Mouse (Mus musculus): ENCODE measurements around the gene Eml4. TPM values are rescaled to one million over a fixed set of nuclear protein-coding genes. Genes with fewer than 3 reads are reported as not detected.

Gene Eml4
- polyA plus RNA-seq, 1 experiment from 2014 or later = 40.6 TPM

- 96% methylated on average over 3 of the region's 3 CpGs for WGBS
- no peak overlapping the region for H3K4me3 ChIP-seq
- peaks cover 18% of the 10 kb centered on the region for H3K4me1 ChIP-seq
- DNase-seq (ENCODE audit: extremely low spot score, low spot score) = no peak
- H3K36me3 ChIP-seq (replicated peaks) = peaks cover 8% of the 10 kb centered on the region; the same call in 1 of the 2 replicates
- no peak overlapping the region for H3K27ac ChIP-seq
- H3K27me3 ChIP-seq (ENCODE audit: poor library complexity, severe bottlenecking) = no peaks in the 10 kb centered on the region
- H3K9me3 ChIP-seq = no peaks in the 10 kb centered on the region
Measured at GRCm38 (mm10) chr17:83375848-83376247, 25.1 kb downstream of the Eml4 start.

- no peaks in the 10 kb centered on the region for H3K27me3 ChIP-seq (ENCODE audit: poor library complexity, severe bottlenecking)
- 92% methylated on average over 4 of the region's 4 CpGs for WGBS
- peaks cover 16% of the 10 kb centered on the region for H3K4me1 ChIP-seq
- peaks cover 4% of the 10 kb centered on the region; the same call in 1 of the 2 replicates for H3K36me3 ChIP-seq (replicated peaks)
- no peak overlapping the region for H3K4me3 ChIP-seq
- DNase-seq (ENCODE audit: extremely low spot score, low spot score) = no peak
- H3K9me3 ChIP-seq = no peaks in the 10 kb centered on the region
- H3K27ac ChIP-seq = no peak overlapping the region
Measured at GRCm38 (mm10) chr17:83376801-83377200, 26.1 kb downstream of the Eml4 start.

- peaks cover 4% of the 10 kb centered on the region; the same call in 1 of the 2 replicates for H3K36me3 ChIP-seq (replicated peaks)
- no peaks in the 10 kb centered on the region for H3K9me3 ChIP-seq
- no peaks in the 10 kb centered on the region for H3K27me3 ChIP-seq (ENCODE audit: poor library complexity, severe bottlenecking)
- H3K27ac ChIP-seq = no peak overlapping the region
- DNase-seq (ENCODE audit: extremely low spot score, low spot score) = no peak
- peaks cover 16% of the 10 kb centered on the region for H3K4me1 ChIP-seq
- no peak overlapping the region for H3K4me3 ChIP-seq
- WGBS = 71% methylated on average over 10 of the region's 10 CpGs
Measured at GRCm38 (mm10) chr17:83377755-83378443, 27.2 kb downstream of the Eml4 start.

- no peak overlapping the region for H3K27ac ChIP-seq
- H3K36me3 ChIP-seq (replicated peaks) = peaks cover 2% of the 10 kb centered on the region; the same call in 1 of the 2 replicates
- 74% methylated on average over 4 of the region's 4 CpGs for WGBS
- peaks cover 16% of the 10 kb centered on the region for H3K4me1 ChIP-seq
- H3K27me3 ChIP-seq (ENCODE audit: poor library complexity, severe bottlenecking) = no peaks in the 10 kb centered on the region
- no peaks in the 10 kb centered on the region for H3K9me3 ChIP-seq
- H3K4me3 ChIP-seq = no peak overlapping the region
- DNase-seq (ENCODE audit: extremely low spot score, low spot score) = no peak
Measured at GRCm38 (mm10) chr17:83378444-83378762, 27.7 kb downstream of the Eml4 start.

GRCm38 (mm10) chr17:83379366-83379765, 28.6 kb downstream of the Eml4 start:
- H3K27me3 ChIP-seq (ENCODE audit: poor library complexity, severe bottlenecking) = no peaks in the 10 kb centered on the region
- H3K4me1 ChIP-seq = peaks cover 16% of the 10 kb centered on the region
- no peak overlapping the region for H3K4me3 ChIP-seq
- DNase-seq (ENCODE audit: extremely low spot score, low spot score) = no peak
- H3K27ac ChIP-seq = no peak overlapping the region
- no peaks in the 10 kb centered on the region for H3K9me3 ChIP-seq
- WGBS = 93% methylated on average over 2 of the region's 2 CpGs
- no peaks in the 10 kb centered on the region for H3K36me3 ChIP-seq (replicated peaks)

GRCm38 (mm10) chr17:83379791-83380190, 29.1 kb downstream of the Eml4 start:
- no peaks in the 10 kb centered on the region for H3K9me3 ChIP-seq
- no peak overlapping the region for H3K27ac ChIP-seq
- H3K27me3 ChIP-seq (ENCODE audit: poor library complexity, severe bottlenecking) = no peaks in the 10 kb centered on the region
- 90% methylated on average over 3 of the region's 3 CpGs for WGBS
- no peak for DNase-seq (ENCODE audit: extremely low spot score, low spot score)
- no peak overlapping the region for H3K4me3 ChIP-seq
- H3K4me1 ChIP-seq = peaks cover 16% of the 10 kb centered on the region
- no peaks in the 10 kb centered on the region for H3K36me3 ChIP-seq (replicated peaks)

GRCm38 (mm10) chr17:83382752-83383151, 32.0 kb downstream of the Eml4 start:
- Histone ChIP-seq H3K27ac (no peak overlapping the region), H3K4me3 (no peak overlapping the region), H3K9me3 (no peaks in the 10 kb centered on the region), H3K27me3 (ENCODE audit: poor library complexity, severe bottlenecking) (no peaks in the 10 kb centered on the region), H3K4me1 (peaks cover 10% of the 10 kb centered on the region), H3K36me3 (replicated peaks) (no peaks in the 10 kb centered on the region)
- no peak for DNase-seq (ENCODE audit: extremely low spot score, low spot score)
- 93% methylated on average over 5 of the region's 5 CpGs for WGBS

- H3K9me3 ChIP-seq = no peaks in the 10 kb centered on the region
Measured at GRCm38 (mm10) chr17:83384981-83385380, 34.2 kb downstream of the Eml4 start.

GRCm38 (mm10) chr17:83387161-83387560, 36.4 kb downstream of the Eml4 start:
- Histone ChIP-seq H3K4me3 (no peak overlapping the region), H3K4me1 (no peaks in the 10 kb centered on the region), H3K27me3 (ENCODE audit: poor library complexity, severe bottlenecking) (no peaks in the 10 kb centered on the region), H3K9me3 (no peaks in the 10 kb centered on the region), H3K27ac (no peak overlapping the region), H3K36me3 (replicated peaks) (no peaks in the 10 kb centered on the region)
- WGBS = 83% methylated on average over 3 of the region's 3 CpGs
- no peak for DNase-seq (ENCODE audit: extremely low spot score, low spot score)

More at GRCm38 (mm10) chr17:83384981-83385380, 34.2 kb downstream of the Eml4 start:
- H3K4me1 ChIP-seq = no peaks in the 10 kb centered on the region
- 94% methylated on average over 2 of the region's 2 CpGs for WGBS
- H3K36me3 ChIP-seq (replicated peaks) = no peaks in the 10 kb centered on the region
- no peak for DNase-seq (ENCODE audit: extremely low spot score, low spot score)
- H3K4me3 ChIP-seq = no peak overlapping the region
- H3K27me3 ChIP-seq (ENCODE audit: poor library complexity, severe bottlenecking) = no peaks in the 10 kb centered on the region
- no peak overlapping the region for H3K27ac ChIP-seq

GRCm38 (mm10) chr17:83394013-83394412, 43.3 kb downstream of the Eml4 start:
- Histone ChIP-seq H3K27ac (no peak overlapping the region), H3K36me3 (replicated peaks) (no peaks in the 10 kb centered on the region), H3K9me3 (no peaks in the 10 kb centered on the region), H3K4me3 (no peak overlapping the region), H3K4me1 (peaks cover 15% of the 10 kb centered on the region), H3K27me3 (ENCODE audit: poor library complexity, severe bottlenecking) (no peaks in the 10 kb centered on the region)
- 87% methylated on average over 3 of the region's 3 CpGs for WGBS
- DNase-seq (ENCODE audit: extremely low spot score, low spot score) = no peak

GRCm38 (mm10) chr17:83397571-83398100, 46.9 kb downstream of the Eml4 start:
- H3K27me3 ChIP-seq (ENCODE audit: poor library complexity, severe bottlenecking) = no peaks in the 10 kb centered on the region
- peak overlapping the region; percentile 40 for H3K27ac ChIP-seq
- H3K36me3 ChIP-seq (replicated peaks) = peaks cover 3% of the 10 kb centered on the region
- 60% methylated on average over 6 of the region's 6 CpGs for WGBS
- H3K4me3 ChIP-seq = no peak overlapping the region
- peaks cover 22% of the 10 kb centered on the region for H3K4me1 ChIP-seq
- no peaks in the 10 kb centered on the region for H3K9me3 ChIP-seq
- DNase-seq (ENCODE audit: extremely low spot score, low spot score) = no peak

GRCm38 (mm10) chr17:83398756-83399155, 48.0 kb downstream of the Eml4 start:
- Histone ChIP-seq H3K27ac (no peak overlapping the region), H3K4me1 (peaks cover 22% of the 10 kb centered on the region), H3K27me3 (ENCODE audit: poor library complexity, severe bottlenecking) (no peaks in the 10 kb centered on the region), H3K36me3 (replicated peaks) (peaks cover 14% of the 10 kb centered on the region), H3K9me3 (no peaks in the 10 kb centered on the region), H3K4me3 (no peak overlapping the region)
- WGBS = 94% methylated on average over 1 of the region's 1 CpGs
- no peak for DNase-seq (ENCODE audit: extremely low spot score, low spot score)

- 86% methylated on average over 4 of the region's 4 CpGs for WGBS
- no peak overlapping the region for H3K4me3 ChIP-seq
- DNase-seq (ENCODE audit: extremely low spot score, low spot score) = no peak
- no peaks in the 10 kb centered on the region for H3K27me3 ChIP-seq (ENCODE audit: poor library complexity, severe bottlenecking)
- no peaks in the 10 kb centered on the region for H3K9me3 ChIP-seq
- H3K36me3 ChIP-seq (replicated peaks) = peaks cover 50% of the 10 kb centered on the region
- H3K27ac ChIP-seq = no peak overlapping the region
- H3K4me1 ChIP-seq = no peaks in the 10 kb centered on the region
Measured at GRCm38 (mm10) chr17:83430607-83431006, 79.9 kb downstream of the Eml4 start.
